Mouse (Mus musculus): ENCODE measurements around the gene Gm29289.
"Not testable (repeated sequence)": the region's sequence is repeated elsewhere in the genome, so short reads cannot be mapped to it uniquely, and the experiment has no call there.

Gene Gm29289

DNA sequence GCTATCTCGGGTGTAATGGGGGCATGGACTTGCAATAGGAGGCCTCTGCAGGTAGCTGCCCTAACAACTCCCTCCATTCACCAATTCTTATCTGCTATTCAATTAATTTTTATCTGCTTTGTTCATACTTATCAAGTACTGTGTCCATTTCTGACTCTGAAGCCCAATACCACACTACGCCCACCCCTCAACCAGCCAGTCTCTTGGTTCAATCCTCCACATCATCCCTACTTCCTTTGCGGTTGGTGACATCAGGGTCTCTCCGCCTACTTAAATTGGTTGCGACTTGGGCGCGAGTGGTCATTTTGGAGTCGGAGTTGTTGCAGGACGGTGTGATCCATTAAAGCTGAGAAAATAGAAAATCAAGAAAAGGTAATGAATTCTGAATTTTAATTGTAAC, at the start of gene Gm29289:
Gm29289 (plus strand) TSS at position 301 of the 400 bp plus-strand sequence.
- DNase-seq, result not testable (repeated sequence)

GRCm38 (mm10) chrY:2900689-2901088, 31.7 kb upstream of the Gm29289 start, which contains the start of gene Gm10352:
Gm10352 (plus strand) TSS chrY:2900989.
- not testable (repeated sequence) for DNase-seq

All from thymus, postnatal 4 days (tissue).